11 mouse cellular contexts compared by ENCODE assay signal in the genomic region with DNA sequence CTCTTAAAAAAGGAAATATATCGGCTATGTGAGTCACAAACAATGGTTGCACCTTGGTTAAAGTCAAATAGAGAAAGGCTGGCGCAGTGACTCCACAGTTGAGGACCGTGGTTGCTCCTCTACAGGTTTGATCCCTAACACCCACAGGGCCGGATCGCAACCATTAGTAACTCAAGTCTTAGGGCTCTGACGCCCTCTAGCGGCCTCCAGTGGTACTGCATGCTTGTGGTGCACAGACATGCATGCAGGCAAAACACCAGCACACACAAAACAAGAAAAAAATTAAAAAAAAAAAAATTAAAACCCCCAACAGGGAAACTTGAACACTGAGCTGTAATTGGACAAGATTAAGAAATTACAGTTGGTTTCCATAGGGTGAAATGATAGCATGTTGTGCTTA.
DNase-seq lines count a peak whose midpoint lies in the region; ATAC-seq and TF ChIP-seq lines count a peak whose summit lies in the region.
"Had no signal": no experiment of that assay in that cellular context is flagged by ENCODE, and none has a peak within 500 bp of the region (broad histone marks: within the 10 kb centered on the region; RNA-seq: fewer than 3 reads in every experiment).

No protein-coding gene starts in this region.

- no peaks in the 10 kb centered on the region for H3K9me3 ChIP-seq in forebrain, postnatal 0 days (ENCODE audit: low read length)
- no peaks in the 10 kb centered on the region for H3K9me3 ChIP-seq in forebrain, embryonic 10.5 days
- H3K9me3 ChIP-seq in MEL (replicated peaks; ENCODE audit: insufficient read depth, low read length) = no peaks in the 10 kb centered on the region
- H3K9me3 ChIP-seq in hindbrain, embryonic 14.5 days (ENCODE audit: control insufficient read depth, low read length) = no peaks in the 10 kb centered on the region
- H3K9me3 ChIP-seq: limb, embryonic 15.5 days had no signal

- no peak for TF ChIP-seq POLR2A in lung, adult 2 months (IDR thresholded peaks at IDR 0.05; ENCODE audit: borderline replicate concordance, extremely low read depth, low read depth, low read length)
- no peak for TF ChIP-seq POLR2A in MEL (IDR thresholded peaks at IDR 0.05; ENCODE audit: control insufficient read depth in 1 of 2, insufficient read depth in 1 of 2, low read depth in 1 of 2, low read length in 2 of 2, poor library complexity in 1 of 2)
- no peak for TF ChIP-seq POLR2A in small intestine, adult 2 months (IDR thresholded peaks at IDR 0.05; ENCODE audit: low read depth, low read length)

- H3K27ac ChIP-seq in forebrain, postnatal 0 days (ENCODE audit: low read depth, low read length) = no peak overlapping the region
- no peak overlapping the region for H3K27ac ChIP-seq in forebrain, embryonic 10.5 days
- no peak overlapping the region for H3K27ac ChIP-seq in MEL (ENCODE audit: control insufficient read depth, low read depth, low read length)
- no peak overlapping the region for H3K27ac ChIP-seq in small intestine, adult 2 months (ENCODE audit: insufficient read depth, low read depth, low read length)
- no peak overlapping the region for H3K27ac ChIP-seq in hindbrain, embryonic 14.5 days
- H3K27ac ChIP-seq: limb, embryonic 15.5 days had no signal

- no peak overlapping the region for H3K4me2 ChIP-seq in forebrain, postnatal 0 days (ENCODE audit: low read depth)
- no peak overlapping the region for H3K4me2 ChIP-seq in hindbrain, embryonic 14.5 days (replicated peaks)
- H3K4me2 ChIP-seq: limb, embryonic 15.5 days had no signal

- no peak for DNase-seq in forebrain, postnatal 0 days
- DNase-seq in forebrain, embryonic 10.5 days (ENCODE audit: extremely low spot score, low spot score) = no peak
- no peak for DNase-seq in lung, adult 2 months
- no peak for DNase-seq in lung, postnatal 36 days
- DNase-seq in MEL (ENCODE audit: low read depth, low spot score) = peak; percentile 24
- no peak for DNase-seq in urinary bladder, postnatal 10 days (ENCODE audit: low spot score)
- no peak for DNase-seq in hindbrain, embryonic 14.5 days (ENCODE audit: low spot score)
- DNase-seq: cerebellum, adult 9-11 months; thymus, postnatal 14 days had no signal

- 65% methylated on average over 7 of the region's 7 CpGs for WGBS in forebrain, postnatal 0 days
- 64% methylated on average over 7 of the region's 7 CpGs for WGBS in forebrain, embryonic 10.5 days
- 66% methylated on average over 7 of the region's 7 CpGs for WGBS in lung, adult 2 months
- WGBS in small intestine, adult 2 months = 67% methylated on average over 7 of the region's 7 CpGs
- WGBS in hindbrain, embryonic 14.5 days = 65% methylated on average over 7 of the region's 7 CpGs

- no peak for TF ChIP-seq RAD21 in MEL (IDR thresholded peaks at IDR 0.05; ENCODE audit: low read depth, low read length)

- H3K4me3 ChIP-seq in forebrain, postnatal 0 days (ENCODE audit: low read depth, low read length) = no peak overlapping the region
- no peak overlapping the region for H3K4me3 ChIP-seq in forebrain, embryonic 10.5 days
- no peak overlapping the region for H3K4me3 ChIP-seq in lung, adult 2 months (replicated peaks; ENCODE audit: extremely low read depth, low read depth, low read length)
- no peak overlapping the region for H3K4me3 ChIP-seq in MEL (ENCODE audit: control insufficient read depth in 1 of 2, insufficient read depth in 1 of 2, low read depth in 2 of 2, low read length in 2 of 2)
- no peak overlapping the region for H3K4me3 ChIP-seq in small intestine, adult 2 months (ENCODE audit: low read depth, low read length)
- H3K4me3 ChIP-seq in hindbrain, embryonic 14.5 days (replicated peaks; ENCODE audit: low read length) = no peak overlapping the region
- H3K4me3 ChIP-seq: limb, embryonic 15.5 days had no signal

- no peaks in the 10 kb centered on the region for H3K36me3 ChIP-seq in forebrain, postnatal 0 days (ENCODE audit: insufficient read depth)
- no peaks in the 10 kb centered on the region for H3K36me3 ChIP-seq in forebrain, embryonic 10.5 days (replicated peaks)
- no peaks in the 10 kb centered on the region for H3K36me3 ChIP-seq in MEL (ENCODE audit: control insufficient read depth in 1 of 2, insufficient read depth in 2 of 2, low read length in 2 of 2)
- no peaks in the 10 kb centered on the region for H3K36me3 ChIP-seq in small intestine, adult 2 months (ENCODE audit: control insufficient read depth, insufficient read depth, low read length)
- no peaks in the 10 kb centered on the region for H3K36me3 ChIP-seq in hindbrain, embryonic 14.5 days (replicated peaks; ENCODE audit: control insufficient read depth, insufficient read depth)
- H3K36me3 ChIP-seq: limb, embryonic 15.5 days had no signal

- no peaks in the 10 kb centered on the region for H3K79me2 ChIP-seq in MEL (ENCODE audit: control insufficient read depth, insufficient read depth, low read length, poor library complexity)

- TF ChIP-seq EP300 in MEL (IDR thresholded peaks at IDR 0.05; ENCODE audit: low read depth in 1 of 2, low read length in 2 of 2) = no peak

- TF ChIP-seq CTCF in forebrain, postnatal 0 days (IDR thresholded peaks at IDR 0.05; ENCODE audit: low read depth) = peak; percentile 46; the same call in 1 of the 2 replicates
- TF ChIP-seq CTCF in lung, adult 2 months (IDR thresholded peaks at IDR 0.05; ENCODE audit: insufficient read depth, low read length) = peak; percentile 37
- peak; percentile 57 to 75 (median 70) for TF ChIP-seq CTCF in MEL (IDR thresholded peaks at IDR 0.05 in 2 of 3, conservative IDR thresholded peaks at IDR 0.05 in 1 of 3; ENCODE audit: control insufficient read depth in 1 of 3, insufficient read depth in 1 of 3, low read depth in 2 of 3, low read length in 3 of 3, poor library complexity in 1 of 3, severe bottlenecking in 1 of 3)
- peak; percentile 62; the same call in 1 of the 2 replicates for TF ChIP-seq CTCF in small intestine, adult 2 months (IDR thresholded peaks at IDR 0.05; ENCODE audit: extremely low read depth, insufficient read length, insufficient replicate concordance, low read depth, low read length)

- no peaks in the 10 kb centered on the region for H3K27me3 ChIP-seq in forebrain, postnatal 0 days (ENCODE audit: insufficient read depth, low read length)
- H3K27me3 ChIP-seq in forebrain, embryonic 10.5 days (ENCODE audit: poor library complexity, severe bottlenecking) = peaks cover 30% of the 10 kb centered on the region
- H3K27me3 ChIP-seq in MEL (ENCODE audit: control insufficient read depth in 1 of 2, insufficient read depth in 2 of 2, low read length in 2 of 2) = no peaks in the 10 kb centered on the region
- no peaks in the 10 kb centered on the region; the same call in 1 of the 2 replicates for H3K27me3 ChIP-seq in small intestine, adult 2 months (ENCODE audit: control insufficient read depth, insufficient read depth, low read length)
- H3K27me3 ChIP-seq in hindbrain, embryonic 14.5 days (ENCODE audit: control insufficient read depth, insufficient read depth, low read length) = no peaks in the 10 kb centered on the region; the same call in 1 of the 2 replicates

- no peak overlapping the region for H3K9ac ChIP-seq in forebrain, postnatal 0 days
- H3K9ac ChIP-seq in MEL (ENCODE audit: control insufficient read depth, low read depth, low read length, poor library complexity, severe bottlenecking) = no peak overlapping the region
- no peak overlapping the region for H3K9ac ChIP-seq in hindbrain, embryonic 14.5 days
- H3K9ac ChIP-seq: limb, embryonic 15.5 days had no signal

- H3K4me1 ChIP-seq in forebrain, postnatal 0 days (ENCODE audit: insufficient read depth) = no peaks in the 10 kb centered on the region
- H3K4me1 ChIP-seq in forebrain, embryonic 10.5 days = peaks cover 14% of the 10 kb centered on the region
- H3K4me1 ChIP-seq in lung, adult 2 months (ENCODE audit: control insufficient read depth, insufficient read depth, low read length) = no peaks in the 10 kb centered on the region
- H3K4me1 ChIP-seq in MEL (ENCODE audit: control insufficient read depth in 1 of 2, insufficient read depth in 2 of 2, low read length in 2 of 2) = no peaks in the 10 kb centered on the region
- H3K4me1 ChIP-seq in small intestine, adult 2 months (ENCODE audit: control insufficient read depth, insufficient read depth, insufficient read length, low read length) = no peaks in the 10 kb centered on the region
- H3K4me1 ChIP-seq in hindbrain, embryonic 14.5 days (replicated peaks; ENCODE audit: control insufficient read depth, insufficient read depth, low read length) = peaks cover 13% of the 10 kb centered on the region

- no peak for ATAC-seq in forebrain, postnatal 0 days
- ATAC-seq in hindbrain, embryonic 14.5 days (ENCODE audit: low FRiP score) = no peak

TF ChIP-seq in MEL, 35 proteins besides CTCF, POLR2A, EP300 and RAD21:
- TF ChIP-seq SMC3 (IDR thresholded peaks at IDR 0.05; ENCODE audit: low read depth, low read length) (peak; percentile 18; the same call in 1 of the 2 replicates), ZNF384 (IDR thresholded peaks at IDR 0.05; ENCODE audit: low read depth, low read length) (no peak)
